Mouse (Mus musculus) liver, postnatal 0 days (tissue): ENCODE results near the gene Cyp2j5.

Experiments
- CTCF ChIP-seq: sonication (generic); IDR thresholded peaks from 2 replicates; pipeline ENCODE4 v1.5.1; 2016; ENCODE audit warnings: antibody characterized with exemption, low read depth
- EP300 ChIP-seq: IDR thresholded peaks from 2 replicates; pipeline ENCODE4 v1.6.1; 2016; ENCODE audit warnings: antibody characterized with exemption, low read depth, mild to moderate bottlenecking

DNA sequence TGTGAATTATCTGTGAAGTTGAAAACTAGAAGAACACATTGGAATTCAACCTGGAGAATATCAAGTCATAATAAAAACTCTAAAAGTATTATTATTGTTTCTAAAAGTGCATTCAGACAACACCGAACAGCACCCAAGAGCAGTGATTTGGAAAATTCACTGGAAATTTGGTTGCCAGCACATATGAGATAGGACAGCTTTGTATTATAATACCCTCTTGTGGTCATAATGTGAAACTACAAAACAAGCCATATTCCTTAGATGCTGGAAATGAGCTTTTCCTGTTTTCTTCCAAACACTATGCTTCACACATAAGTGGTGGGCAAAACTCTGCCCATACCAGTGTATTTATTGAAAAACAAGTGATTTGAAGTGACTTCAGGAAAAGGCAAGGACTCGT lies 19.5 kb upstream of the Cyp2j5 start:
- peak; percentile 61 for TF ChIP-seq CTCF
- no peak for TF ChIP-seq EP300
